Mouse (Mus musculus) CH12.LX (cell line): ENCODE measurements around the gene Ctcf. TPM values are rescaled to one million over a fixed set of nuclear protein-coding genes. Genes with fewer than 3 reads are reported as not detected.

Source experiments
- DNase-seq: peaks from one replicate; pipeline ENCODE4 v3.0.0-alpha.2; 2013; ENCODE audit errors: extremely low read depth
- H3K27ac ChIP-seq: 2 replicates; pipeline ENCODE4 v1.5.1; 2012; ENCODE audit warnings: low read depth, mild to moderate bottlenecking, control low read depth, moderate library complexity; ENCODE audit not compliant: insufficient read depth
- H3K27me3 ChIP-seq: replicated peaks from 2 replicates; pipeline ENCODE3; 2012; ENCODE audit warnings: inconsistent platforms
- H3K36me3 ChIP-seq, 2 experiments: replicated peaks in 1 of 2; 2 replicates each; pipeline versions ENCODE3 to v1.6.1; 2012; ENCODE audit warnings: inconsistent platforms in 1 of 2, low read length in 1 of 2, mild to moderate bottlenecking in 1 of 2, mixed read lengths in 1 of 2, moderate library complexity in 1 of 2; ENCODE audit not compliant: control insufficient read depth in 1 of 2, insufficient read depth in 1 of 2
- H3K4me1 ChIP-seq, 2 experiments: 2 replicates each; pipeline ENCODE4 v1.6.1; 2012; ENCODE audit warnings: inconsistent platforms in 1 of 2, moderate library complexity in 1 of 2; ENCODE audit not compliant: insufficient read depth in 2 of 2, control insufficient read depth in 1 of 2
- H3K4me2 ChIP-seq: 2 replicates; pipeline ENCODE4 v1.6.1; 2012; ENCODE audit warnings: low read depth, mild to moderate bottlenecking, control low read depth; ENCODE audit not compliant: poor library complexity, insufficient read depth, severe bottlenecking
- H3K4me3 ChIP-seq, 3 experiments: fragments of 150-350 bp in 1 of 3; sonication (generic) in 1 of 3; replicated peaks in 1 of 3; 2 replicates each; pipeline versions ENCODE3 to v1.5.1; 2011 to 2012; ENCODE audit warnings: low read depth in 2 of 3, low read length in 2 of 3, mild to moderate bottlenecking in 2 of 3, moderate library complexity in 2 of 3, control low read depth in 1 of 3, improper control_type of control experiment in 1 of 3, inconsistent platforms in 1 of 3, mixed read lengths in 1 of 3; ENCODE audit not compliant: poor library complexity in 1 of 3
- H3K79me2 ChIP-seq: replicated peaks from 2 replicates; pipeline ENCODE4 v1.6.1; 2012; ENCODE audit warnings: mild to moderate bottlenecking, moderate library complexity; ENCODE audit not compliant: control insufficient read depth, poor library complexity, insufficient read depth, severe bottlenecking; ENCODE audit errors: extremely low read depth
- H3K9ac ChIP-seq: 2 replicates; pipeline ENCODE4 v1.6.1; 2012; ENCODE audit warnings: low read depth, mild to moderate bottlenecking, control low read depth, moderate library complexity; ENCODE audit not compliant: insufficient read depth
- H3K9me3 ChIP-seq: replicated peaks from 2 replicates; pipeline ENCODE3; 2012; ENCODE audit warnings: low read length, inconsistent platforms, mixed read lengths
- BHLHE40 ChIP-seq: IDR thresholded peaks from 2 replicates; pipeline ENCODE4 v1.6.1; 2011; ENCODE audit warnings: mild to moderate bottlenecking, low read depth, low read length, improper control_type of control experiment
- CHD1 ChIP-seq: IDR thresholded peaks from 2 replicates; pipeline ENCODE4 v1.6.1; 2012; ENCODE audit warnings: low read depth, low read length, improper control_type of control experiment, inconsistent platforms
- CHD2 ChIP-seq: IDR thresholded peaks from 2 replicates; pipeline ENCODE4 v1.6.1; 2011; ENCODE audit warnings: low read length, improper control_type of control experiment
- CTCF ChIP-seq, 2 experiments: IDR thresholded peaks in 1 of 2; conservative IDR thresholded peaks in 1 of 2; 2 replicates each; pipeline ENCODE4 v1.5.1; 2011 to 2012; ENCODE audit warnings: low read depth in 2 of 2, low read length in 2 of 2, improper control_type of control experiment in 1 of 2, inconsistent platforms in 1 of 2, mild to moderate bottlenecking in 1 of 2, moderate library complexity in 1 of 2
- E2F4 ChIP-seq: IDR thresholded peaks from 2 replicates; pipeline ENCODE4 v1.6.1; 2011; ENCODE audit warnings: low read depth, low read length, improper control_type of control experiment; ENCODE audit not compliant: insufficient replicate concordance
- ELF1 ChIP-seq: IDR thresholded peaks from 2 replicates; pipeline ENCODE4 v1.6.1; 2014; ENCODE audit warnings: low read depth, mild to moderate bottlenecking, inconsistent platforms, low read length, improper control_type of control experiment
- EP300 ChIP-seq: IDR thresholded peaks from 2 replicates; pipeline ENCODE4 v1.6.1; 2011; ENCODE audit warnings: low read length, improper control_type of control experiment
- ETS1 ChIP-seq: conservative IDR thresholded peaks from 2 replicates; pipeline ENCODE4 v1.6.1; 2012; ENCODE audit warnings: low read depth, mild to moderate bottlenecking, inconsistent platforms, low read length, improper control_type of control experiment, moderate library complexity
- GABPA ChIP-seq: IDR thresholded peaks from 2 replicates; pipeline ENCODE4 v1.6.1; 2012; ENCODE audit warnings: low read depth, low read length, improper control_type of control experiment, inconsistent platforms; ENCODE audit not compliant: insufficient replicate concordance
- JUND ChIP-seq: conservative IDR thresholded peaks from 2 replicates; pipeline ENCODE4 v1.6.1; 2011; ENCODE audit warnings: low read depth, low read length, improper control_type of control experiment
- MAFK ChIP-seq: IDR thresholded peaks from 2 replicates; pipeline ENCODE4 v1.6.1; 2011; ENCODE audit warnings: low read length, improper control_type of control experiment; ENCODE audit not compliant: insufficient replicate concordance
- MAX ChIP-seq: IDR thresholded peaks from 2 replicates; pipeline ENCODE4 v1.6.1; 2011; ENCODE audit warnings: low read length, improper control_type of control experiment
- MEF2A ChIP-seq: IDR thresholded peaks from 2 replicates; pipeline ENCODE4 v1.6.1; 2014; ENCODE audit warnings: low read depth, mild to moderate bottlenecking, inconsistent platforms, low read length, improper control_type of control experiment, borderline replicate concordance
- MXI1 ChIP-seq: IDR thresholded peaks from 2 replicates; pipeline ENCODE4 v1.6.1; 2011; ENCODE audit warnings: mild to moderate bottlenecking, low read depth, low read length, improper control_type of control experiment
- NRF1 ChIP-seq: IDR thresholded peaks from 2 replicates; pipeline ENCODE4 v1.6.1; 2014; ENCODE audit warnings: low read depth, mild to moderate bottlenecking, inconsistent platforms, low read length, improper control_type of control experiment, moderate library complexity
- POLR2A ChIP-seq: IDR thresholded peaks from 2 replicates; pipeline ENCODE4 v1.6.1; 2011; ENCODE audit warnings: low read depth, mild to moderate bottlenecking, improper control_type of control experiment, low read length
- POLR2AphosphoS2 ChIP-seq: IDR thresholded peaks from 2 replicates; pipeline ENCODE4 v1.6.1; 2011; ENCODE audit warnings: low read depth, low read length, improper control_type of control experiment
- RAD21 ChIP-seq: IDR thresholded peaks from 2 replicates; pipeline ENCODE4 v1.6.1; 2011; ENCODE audit warnings: low read depth, mild to moderate bottlenecking, low read length, improper control_type of control experiment, moderate library complexity
- RCOR1 ChIP-seq: conservative IDR thresholded peaks from 2 replicates; pipeline ENCODE4 v1.6.1; 2012; ENCODE audit warnings: low read depth, mild to moderate bottlenecking, inconsistent platforms, low read length, improper control_type of control experiment
- SIN3A ChIP-seq: IDR thresholded peaks from 2 replicates; pipeline ENCODE4 v1.6.1; 2012; ENCODE audit warnings: low read length, improper control_type of control experiment, inconsistent platforms
- UBTF ChIP-seq: IDR thresholded peaks from 2 replicates; pipeline ENCODE4 v1.6.1; 2012; ENCODE audit warnings: low read depth, mild to moderate bottlenecking, inconsistent platforms, low read length, improper control_type of control experiment, moderate library complexity
- ZC3H11A ChIP-seq: IDR thresholded peaks from 2 replicates; pipeline ENCODE4 v1.6.1; 2012; ENCODE audit warnings: low read depth, mild to moderate bottlenecking, inconsistent platforms, low read length, improper control_type of control experiment
- ZKSCAN1 ChIP-seq: IDR thresholded peaks from 2 replicates; pipeline ENCODE4 v1.6.1; 2012; ENCODE audit warnings: low read depth, inconsistent platforms, low read length, improper control_type of control experiment, borderline replicate concordance
- ZMIZ1 ChIP-seq: IDR thresholded peaks from 2 replicates; pipeline ENCODE4 v1.6.1; 2012; ENCODE audit warnings: low read depth, mild to moderate bottlenecking, inconsistent platforms, low read length, improper control_type of control experiment
- dilution Hi-C: fragments of 300-500 bp; cut with MboI; formaldehyde crosslinking; loops from 2 replicates; pipeline ENCODE4 v1.14.3; 2020; ENCODE audit warnings: low sequenced_read_pairs; ENCODE audit not compliant: extremely low pct_unique_long_range_greater_than_20kb, extremely low pct_ligation_motif_present
- in situ Hi-C: fragments of 300-500 bp; cut with MboI; formaldehyde crosslinking; loops from 3 replicates; pipeline ENCODE4 v1.14.3; 2019; ENCODE audit warnings: low sequenced_read_pairs, low pct_ligation_motif_present, low pct_unique_long_range_greater_than_20kb, mixed read lengths
- polyA plus RNA-seq: library from polyadenylated mRNA; unstranded; fragments of >175 nt; gene quantifications from 2 replicates; pipeline ENCODE4 v1.2.1, GENCODE M21; 2012; ENCODE audit warnings: low read depth; ENCODE audit not compliant: insufficient read length
- total RNA-seq, 2 experiments: library from RNA; depleted of rRNA; stranded (reverse); fragments of 300-350 nt in 1 of 2; fragments of >200 nt in 1 of 2; gene quantifications; 2 replicates each; pipeline ENCODE4 v1.2.3; 2012 to 2014

Gene Ctcf
- total and polyA plus RNA-seq, 3 experiments, result 42.3 to 97.9 (median 52.4) TPM

- in situ Hi-C loops, result no loop called here
- H3K4me1 ChIP-seq, result peaks cover 7 to 46% of the 10 kb centered on the region in 2 experiments
Observed at GRCm38 (mm10) chr8:105620946-105621720, 15.2 kb upstream of the Ctcf start.

GRCm38 (mm10) chr8:105621841-105622240, 14.5 kb upstream of the Ctcf start:
- Histone ChIP-seq H3K4me1 (peaks cover 9 to 52% of the 10 kb centered on the region in 2 experiments), H3K27ac (no peak overlapping the region; the same call in 1 of the 2 replicates)

More at GRCm38 (mm10) chr8:105620946-105621720, 15.2 kb upstream of the Ctcf start:
- dilution Hi-C loops, result no loop called here
- Histone ChIP-seq H3K4me3 (no peak overlapping the region), H3K36me3 (peaks cover 25 to 56% of the 10 kb centered on the region in 2 experiments)
- DNase-seq, result no peak
- TF ChIP-seq CHD2 (no peak), POLR2AphosphoS2 (no peak)
- TF ChIP-seq, all 38 proteins: peak for 0
- Histone ChIP-seq H3K9ac (no peak overlapping the region), H3K27me3 (no peaks in the 10 kb centered on the region), H3K4me2 (no peak overlapping the region), H3K9me3 (no peaks in the 10 kb centered on the region), H3K27ac (no peak overlapping the region), H3K79me2 (no peaks in the 10 kb centered on the region)

GRCm38 (mm10) chr8:105622421-105622920, 13.9 kb upstream of the Ctcf start:
- H3K36me3 ChIP-seq, result peaks cover 19 to 43% of the 10 kb centered on the region in 2 experiments
- H3K9me3 ChIP-seq, result no peaks in the 10 kb centered on the region
- H3K4me3 ChIP-seq, result peak overlapping the region; percentile 38 to 45 (median 39)
- H3K9ac ChIP-seq, result peak overlapping the region; percentile 72
- H3K79me2 ChIP-seq, result no peaks in the 10 kb centered on the region
- H3K27me3 ChIP-seq, result no peaks in the 10 kb centered on the region
- peak; percentile 97 for DNase-seq
- peak overlapping the region; percentile 97 for H3K27ac ChIP-seq
- in situ Hi-C loops (no loop called here), dilution Hi-C loops (no loop called here)
- H3K4me2 ChIP-seq, result peak overlapping the region; percentile 64
- H3K4me1 ChIP-seq, result peaks cover 9 to 58% of the 10 kb centered on the region in 2 experiments
- TF ChIP-seq RAD21 (peak; percentile 100), MAFK (no peak), GABPA (no peak), ETS1 (no peak), MAX (no peak; the same call in 1 of the 2 replicates), MEF2A (no peak), NRF1 (peak; percentile 47), POLR2A (no peak; the same call in 1 of the 2 replicates), SIN3A (no peak), E2F4 (no peak), ZC3H11A (peak; percentile 88), RCOR1 (no peak), ZKSCAN1 (no peak), UBTF (no peak), ZMIZ1 (no peak), CHD1 (no peak), CTCF (conservative IDR thresholded peaks at IDR 0.05 in 1 of 2, IDR thresholded peaks at IDR 0.05 in 1 of 2; ENCODE audit: low read depth in 2 of 2, low read length in 2 of 2) (peak; percentile 85 to 99), EP300 (no peak; the same call in 1 of the 2 replicates), JUND (no peak), MXI1 (no peak), BHLHE40 (no peak)

More at GRCm38 (mm10) chr8:105621841-105622240, 14.5 kb upstream of the Ctcf start:
- in situ Hi-C loops, result no loop called here
- H3K79me2 ChIP-seq, result no peaks in the 10 kb centered on the region
- TF ChIP-seq UBTF (0 out of 2 replicates have a peak, but pooled peaks have one; percentile 3), ELF1 (no peak)
- TF ChIP-seq, all 38 proteins: peak for 1
- Histone ChIP-seq H3K27me3 (no peaks in the 10 kb centered on the region), H3K4me2 (no peak overlapping the region), H3K9me3 (no peaks in the 10 kb centered on the region), H3K9ac (no peak overlapping the region), H3K36me3 (peaks cover 21 to 49% of the 10 kb centered on the region in 2 experiments), H3K4me3 (no peak overlapping the region)
- dilution Hi-C loops, result no loop called here
- DNase-seq, result no peak
